Mouse (Mus musculus) midbrain, embryonic 12.5 days (tissue): ENCODE data around the gene Kif14. TPM values are rescaled to one million over a fixed set of nuclear protein-coding genes. Genes with fewer than 3 reads are reported as not detected.

Source experiments
- ATAC-seq: fragments of 200-750 bp; cut with Nextera tagmentation; 2 replicates; pipeline ENCODE4 v1.8.0; 2017; ENCODE audit warnings: low read depth, moderate TSS enrichment, moderate library complexity; ENCODE audit not compliant: low FRiP score
- H3K27ac ChIP-seq: fragments of 300-500 bp; sonication (generic); replicated peaks from 2 replicates; pipeline ENCODE4 v1.5.1; 2016; ENCODE audit warnings: mild to moderate bottlenecking
- H3K27me3 ChIP-seq: fragments of 300-500 bp; sonication (generic); 2 replicates; pipeline ENCODE4 v1.6.1; 2016; ENCODE audit warnings: mild to moderate bottlenecking
- H3K36me3 ChIP-seq: fragments of 300-500 bp; sonication (generic); 2 replicates; pipeline ENCODE4 v1.6.1; 2016
- H3K4me1 ChIP-seq: fragments of 300-500 bp; sonication (generic); 2 replicates; pipeline ENCODE4 v1.6.1; 2016
- H3K4me2 ChIP-seq: fragments of 300-500 bp; sonication (generic); replicated peaks from 2 replicates; pipeline ENCODE4 v1.6.1; 2016; ENCODE audit warnings: mild to moderate bottlenecking, moderate library complexity
- H3K4me3 ChIP-seq: fragments of 300-500 bp; sonication (generic); 2 replicates; pipeline ENCODE4 v1.5.1; 2016; ENCODE audit warnings: mild to moderate bottlenecking
- H3K9ac ChIP-seq: fragments of 300-500 bp; sonication (generic); replicated peaks from 2 replicates; pipeline ENCODE4 v1.6.1; 2016; ENCODE audit warnings: mild to moderate bottlenecking, moderate library complexity
- H3K9me3 ChIP-seq: fragments of 300-500 bp; sonication (generic); 2 replicates; pipeline ENCODE4 v1.6.1; 2016; ENCODE audit warnings: mild to moderate bottlenecking
- WGBS: fragments of 180-500 bp; shearing (Covaris S2); methylation state at CpG from one replicate; pipeline ENCODE4 v1.1.7; 2016; 5-methylcytosine and 5-hydroxymethylcytosine counted together
- polyA plus RNA-seq: library from polyadenylated mRNA; unstranded; fragments of >200 nt; fragmentation: Nextera tagmentation; extraction: Ambion mirVana; gene quantifications from 2 replicates; pipeline ENCODE4 v1.2.1, GENCODE M21; 2016

Kif14 gene
- polyA plus RNA-seq, 1 experiment from 2014 or later, result 6.8 TPM

- no peaks in the 10 kb centered on the region for H3K9me3 ChIP-seq
- H3K36me3 ChIP-seq, result no peaks in the 10 kb centered on the region
- no peak for ATAC-seq
- H3K4me1 ChIP-seq, result peaks cover 4% of the 10 kb centered on the region; the same call in 1 of the 2 replicates
- H3K9ac ChIP-seq, result no peak overlapping the region
- H3K4me3 ChIP-seq, result no peak overlapping the region
- no peak overlapping the region for H3K4me2 ChIP-seq
- no peak overlapping the region for H3K27ac ChIP-seq
- H3K27me3 ChIP-seq, result 0 out of 2 replicates have a peak, but pooled peaks cover 2% of the 10 kb centered on the region
- WGBS, result 84% methylated on average over 9 of the region's 9 CpGs
Measured at GRCm38 (mm10) chr1:136559774-136560173, 93.6 kb downstream of the Kif14 start.

GRCm38 (mm10) chr1:136561823-136562222 is 95.7 kb downstream of the Kif14 start:
- Histone ChIP-seq H3K4me1 (peaks cover 4% of the 10 kb centered on the region; the same call in 1 of the 2 replicates), H3K9me3 (no peaks in the 10 kb centered on the region), H3K4me3 (no peak overlapping the region), H3K4me2 (no peak overlapping the region), H3K27me3 (0 out of 2 replicates have a peak, but pooled peaks cover 2% of the 10 kb centered on the region), H3K9ac (no peak overlapping the region), H3K36me3 (no peaks in the 10 kb centered on the region), H3K27ac (no peak overlapping the region)
- no peak for ATAC-seq
- 64% methylated on average over 10 of the region's 10 CpGs for WGBS

DNA sequence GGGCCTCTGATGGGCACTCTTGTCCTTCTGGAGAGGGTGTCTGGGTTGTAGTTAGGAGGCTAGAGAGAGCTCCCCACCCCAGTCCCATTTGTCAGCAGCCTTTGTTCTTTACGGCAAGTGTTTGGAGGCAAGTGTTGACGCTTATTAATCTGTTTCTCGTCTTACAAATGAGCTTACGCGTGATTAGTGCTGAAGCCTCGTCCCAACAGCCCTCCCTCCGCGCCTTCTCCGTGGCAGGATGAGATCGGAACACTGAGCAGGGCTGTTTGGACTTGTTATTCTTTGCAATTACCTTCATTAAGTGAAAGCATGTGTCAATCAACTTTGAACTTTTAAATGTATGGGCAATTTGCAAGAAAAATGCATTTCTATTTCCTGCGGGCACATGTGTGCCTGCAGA is 97.0 kb downstream of the Kif14 start:
- Histone ChIP-seq H3K27me3 (0 out of 2 replicates have a peak, but pooled peaks cover 2% of the 10 kb centered on the region), H3K4me2 (no peak overlapping the region), H3K27ac (no peak overlapping the region), H3K36me3 (no peaks in the 10 kb centered on the region), H3K9ac (no peak overlapping the region), H3K9me3 (no peaks in the 10 kb centered on the region), H3K4me1 (peaks cover 4% of the 10 kb centered on the region; the same call in 1 of the 2 replicates), H3K4me3 (no peak overlapping the region)
- 57% methylated on average over 11 of the region's 11 CpGs for whole genome bisulfite sequencing
- no peak for ATAC-seq

DNA sequence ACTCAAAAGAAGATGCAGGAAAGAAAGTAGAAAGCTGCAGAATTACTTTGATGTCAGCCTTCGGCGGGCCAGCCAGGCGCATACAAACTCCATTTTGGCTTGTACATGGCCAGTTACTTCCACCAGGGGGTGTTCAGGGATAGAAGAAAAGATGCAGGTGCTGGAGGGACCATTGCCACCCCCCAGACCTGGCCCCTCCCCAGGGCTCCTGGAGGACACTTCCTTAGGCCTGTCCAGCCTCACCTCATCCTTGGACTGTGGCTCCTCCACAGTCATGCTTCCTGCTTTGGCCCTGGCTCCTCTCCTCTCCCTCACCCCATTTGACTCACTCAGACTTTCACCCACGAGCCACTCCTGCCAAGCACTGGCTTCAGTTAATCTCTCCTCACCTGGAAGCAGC is 98.8 kb downstream of the Kif14 start:
- Histone ChIP-seq H3K9me3 (no peaks in the 10 kb centered on the region), H3K4me3 (no peak overlapping the region), H3K27ac (no peak overlapping the region), H3K36me3 (no peaks in the 10 kb centered on the region), H3K4me1 (peaks cover 4% of the 10 kb centered on the region; the same call in 1 of the 2 replicates), H3K4me2 (no peak overlapping the region), H3K27me3 (0 out of 2 replicates have a peak, but pooled peaks cover 2% of the 10 kb centered on the region), H3K9ac (no peak overlapping the region)
- 64% methylated on average over 4 of the region's 4 CpGs for WGBS
- ATAC-seq, result no peak

DNA sequence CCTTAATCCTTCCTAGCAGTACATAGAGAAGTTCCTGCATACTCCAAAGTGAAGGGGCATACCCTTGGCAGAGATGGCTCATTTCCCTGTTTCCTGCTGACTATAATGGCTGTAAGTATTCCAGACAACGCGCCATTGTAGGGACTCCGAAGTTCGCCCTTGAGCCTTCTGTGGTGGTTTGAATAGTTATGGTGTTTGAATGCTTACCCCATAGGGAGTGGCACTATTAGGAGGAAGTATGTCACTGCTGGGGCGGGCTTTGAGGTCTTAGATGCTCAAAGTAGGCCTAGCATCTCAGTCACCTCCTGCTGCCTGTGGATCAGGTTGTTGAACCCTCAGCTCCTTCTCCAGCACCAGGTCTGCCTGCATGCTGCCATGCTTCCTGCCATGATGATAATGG is 100.2 kb downstream of the Kif14 start:
- Histone ChIP-seq H3K27ac (no peak overlapping the region), H3K27me3 (0 out of 2 replicates have a peak, but pooled peaks cover 2% of the 10 kb centered on the region), H3K9ac (no peak overlapping the region), H3K4me2 (no peak overlapping the region), H3K4me1 (peaks cover 9% of the 10 kb centered on the region; the same call in 1 of the 2 replicates), H3K9me3 (no peaks in the 10 kb centered on the region), H3K36me3 (no peaks in the 10 kb centered on the region), H3K4me3 (no peak overlapping the region)
- WGBS, result 88% methylated on average over 5 of the region's 5 CpGs
- no peak for ATAC-seq

- no peak overlapping the region for H3K27ac ChIP-seq
- H3K9me3 ChIP-seq, result no peaks in the 10 kb centered on the region
- no peaks in the 10 kb centered on the region for H3K36me3 ChIP-seq
- H3K4me1 ChIP-seq, result peaks cover 9% of the 10 kb centered on the region; the same call in 1 of the 2 replicates
- no peak overlapping the region for H3K4me2 ChIP-seq
- WGBS, result 94% methylated on average over 4 of the region's 4 CpGs
- no peak overlapping the region for H3K4me3 ChIP-seq
- no peak for ATAC-seq
- 0 out of 2 replicates have a peak, but pooled peaks cover 2% of the 10 kb centered on the region for H3K27me3 ChIP-seq
- no peak overlapping the region for H3K9ac ChIP-seq
Measured at GRCm38 (mm10) chr1:136567641-136568040, 101.5 kb downstream of the Kif14 start.

- Histone ChIP-seq H3K27ac (no peak overlapping the region), H3K9me3 (no peaks in the 10 kb centered on the region), H3K4me2 (no peak overlapping the region), H3K36me3 (no peaks in the 10 kb centered on the region), H3K27me3 (0 out of 2 replicates have a peak, but pooled peaks cover 2% of the 10 kb centered on the region), H3K4me3 (no peak overlapping the region), H3K4me1 (0 out of 2 replicates have a peak, but pooled peaks cover 5% of the 10 kb centered on the region), H3K9ac (no peak overlapping the region)
- ATAC-seq, result no peak
- WGBS, result 95% methylated on average over 11 of the region's 11 CpGs
Measured at GRCm38 (mm10) chr1:136568738-136569194, 102.6 kb downstream of the Kif14 start.

GRCm38 (mm10) chr1:136569206-136569605 is 103.1 kb downstream of the Kif14 start:
- 0 out of 2 replicates have a peak, but pooled peaks cover 5% of the 10 kb centered on the region for H3K4me1 ChIP-seq
- no peaks in the 10 kb centered on the region for H3K27me3 ChIP-seq
- H3K36me3 ChIP-seq, result no peaks in the 10 kb centered on the region
- no peaks in the 10 kb centered on the region for H3K9me3 ChIP-seq
- H3K9ac ChIP-seq, result no peak overlapping the region
- H3K4me2 ChIP-seq, result no peak overlapping the region
- no peak overlapping the region for H3K4me3 ChIP-seq
- 84% methylated on average over 8 of the region's 8 CpGs for WGBS
- H3K27ac ChIP-seq, result no peak overlapping the region
- no peak for ATAC-seq

DNA sequence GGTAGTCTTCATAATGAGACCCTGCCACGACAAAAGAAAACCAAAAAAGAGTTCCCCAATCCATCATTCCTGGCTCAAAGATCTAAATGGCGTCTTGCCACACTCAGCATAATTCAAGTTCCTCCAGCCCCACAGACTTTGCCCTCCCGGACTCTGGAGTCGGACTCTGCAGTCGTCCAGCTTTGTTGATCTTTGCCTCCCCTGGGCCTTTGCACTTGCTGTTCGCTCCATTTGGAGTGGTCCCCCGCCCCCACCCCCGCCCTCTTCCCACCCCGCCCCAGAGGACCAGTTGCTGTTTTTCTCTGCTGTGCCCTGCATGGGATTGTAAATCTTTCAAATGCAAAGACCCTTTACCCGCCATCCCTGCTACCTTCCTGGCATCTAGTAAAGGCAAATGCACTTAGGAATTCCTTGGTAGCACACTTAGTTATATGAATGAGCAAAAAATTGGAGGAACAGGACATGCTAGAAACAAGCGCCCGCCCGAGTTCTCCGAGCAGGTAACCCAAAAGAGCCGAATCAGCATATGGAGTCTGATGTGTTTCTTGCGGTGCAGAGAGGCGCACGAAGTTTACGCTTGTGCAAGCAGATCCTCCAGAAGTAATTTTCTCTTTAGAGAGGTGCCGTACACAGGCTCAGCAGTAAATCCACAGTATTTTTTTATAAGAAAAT is 103.6 kb downstream of the Kif14 start:
- ATAC-seq, result no peak
- Histone ChIP-seq H3K4me2 (peak overlapping the region; percentile 46), H3K27ac (no peak overlapping the region), H3K4me3 (peak overlapping the region; percentile 20; the same call in 1 of the 2 replicates), H3K9me3 (no peaks in the 10 kb centered on the region), H3K4me1 (0 out of 2 replicates have a peak, but pooled peaks cover 5% of the 10 kb centered on the region), H3K9ac (no peak overlapping the region), H3K27me3 (no peaks in the 10 kb centered on the region), H3K36me3 (no peaks in the 10 kb centered on the region)
- WGBS, result 32% methylated on average over 20 of the region's 20 CpGs

DNA sequence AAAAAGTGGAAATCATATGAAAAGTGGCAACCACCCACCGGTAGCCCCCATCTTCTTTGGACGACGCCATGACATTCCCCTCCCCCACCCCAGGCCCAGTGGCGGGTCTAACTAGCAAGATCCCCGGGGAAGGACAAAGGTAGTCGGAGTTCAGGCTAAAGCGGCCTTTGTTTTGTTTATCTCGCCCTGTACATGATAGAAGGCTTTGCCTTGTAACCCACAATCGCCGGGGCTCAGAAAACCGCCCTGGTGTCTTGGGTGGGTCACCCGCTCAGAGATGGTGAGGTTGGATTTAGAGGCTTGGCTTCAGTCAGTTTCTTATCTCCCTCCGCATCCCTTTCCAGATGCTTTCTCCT is 104.1 kb downstream of the Kif14 start:
- H3K27ac ChIP-seq, result no peak overlapping the region
- 0 out of 2 replicates have a peak, but pooled peaks cover 5% of the 10 kb centered on the region for H3K4me1 ChIP-seq
- no peaks in the 10 kb centered on the region for H3K9me3 ChIP-seq
- peak overlapping the region; percentile 46 for H3K4me2 ChIP-seq
- peak overlapping the region; percentile 20; the same call in 1 of the 2 replicates for H3K4me3 ChIP-seq
- no peaks in the 10 kb centered on the region for H3K27me3 ChIP-seq
- H3K36me3 ChIP-seq, result no peaks in the 10 kb centered on the region
- 0 out of 2 replicates have a peak overlapping the region, but pooled peaks have one; percentile 15 for H3K9ac ChIP-seq
- no peak; the same call in 1 of the 2 replicates for ATAC-seq
- WGBS, result 8% methylated on average over 13 of the region's 13 CpGs

- WGBS, result 83% methylated on average over 9 of the region's 9 CpGs
- Histone ChIP-seq H3K9ac (no peak overlapping the region), H3K4me3 (no peak overlapping the region), H3K36me3 (no peaks in the 10 kb centered on the region), H3K27ac (no peak overlapping the region), H3K4me1 (0 out of 2 replicates have a peak, but pooled peaks cover 5% of the 10 kb centered on the region), H3K9me3 (no peaks in the 10 kb centered on the region), H3K4me2 (no peak overlapping the region), H3K27me3 (no peaks in the 10 kb centered on the region)
- ATAC-seq, result no peak
Measured at GRCm38 (mm10) chr1:136570976-136571375, 104.8 kb downstream of the Kif14 start.

DNA sequence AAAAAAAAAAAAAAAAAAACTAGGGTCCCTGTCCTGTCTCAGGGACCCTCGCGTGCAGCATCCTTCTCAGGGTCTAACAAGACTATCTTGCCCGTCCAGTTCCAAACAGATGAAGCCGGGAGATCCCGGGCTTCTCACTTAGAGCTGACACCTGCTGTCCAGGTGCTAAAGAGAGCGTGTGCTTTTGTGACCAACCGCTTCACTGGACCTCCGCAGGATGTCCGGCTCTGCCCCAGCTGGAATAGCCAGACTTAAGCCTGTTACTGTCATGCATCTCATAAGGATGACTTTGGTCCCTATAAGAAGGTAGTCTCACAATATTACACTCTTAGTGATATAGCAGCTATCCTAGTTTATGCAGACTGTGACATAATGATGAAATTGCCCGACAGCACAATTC is 105.4 kb downstream of the Kif14 start:
- no peak overlapping the region for H3K4me3 ChIP-seq
- WGBS, result 85% methylated on average over 10 of the region's 10 CpGs
- H3K4me1 ChIP-seq, result 0 out of 2 replicates have a peak, but pooled peaks cover 5% of the 10 kb centered on the region
- no peak for ATAC-seq
- H3K27me3 ChIP-seq, result no peaks in the 10 kb centered on the region
- H3K9me3 ChIP-seq, result no peaks in the 10 kb centered on the region
- no peak overlapping the region for H3K9ac ChIP-seq
- no peaks in the 10 kb centered on the region for H3K36me3 ChIP-seq
- H3K4me2 ChIP-seq, result no peak overlapping the region
- H3K27ac ChIP-seq, result no peak overlapping the region
